Mouse (Mus musculus) forebrain, embryonic 12.5 days (tissue): ENCODE results near the gene E030018B13Rik. TPM values are rescaled to one million over a fixed set of nuclear protein-coding genes. Genes with fewer than 3 reads are reported as not detected.

Experiments
- ATAC-seq: fragments of 200-750 bp; cut with Nextera tagmentation; 2 replicates; pipeline ENCODE4 v1.8.0; 2017; ENCODE audit warnings: moderate TSS enrichment; ENCODE audit not compliant: low FRiP score
- H3K27ac ChIP-seq: fragments of 300-500 bp; sonication (generic); 2 replicates; pipeline ENCODE4 v1.5.1; 2016; ENCODE audit warnings: mild to moderate bottlenecking
- H3K27me3 ChIP-seq: fragments of 300-500 bp; sonication (generic); 2 replicates; pipeline ENCODE4 v1.6.1; 2016; ENCODE audit warnings: mild to moderate bottlenecking
- H3K36me3 ChIP-seq: fragments of 300-500 bp; sonication (generic); replicated peaks from 2 replicates; pipeline ENCODE4 v1.6.1; 2016; ENCODE audit warnings: mild to moderate bottlenecking
- H3K4me1 ChIP-seq: fragments of 300-500 bp; sonication (generic); 2 replicates; pipeline ENCODE4 v1.6.1; 2016
- H3K4me2 ChIP-seq: fragments of 300-500 bp; sonication (generic); 2 replicates; pipeline ENCODE4 v1.6.1; 2016; ENCODE audit warnings: mild to moderate bottlenecking, moderate library complexity
- H3K4me3 ChIP-seq: fragments of 300-500 bp; sonication (generic); replicated peaks from 2 replicates; pipeline ENCODE4 v1.5.1; 2016; ENCODE audit warnings: mild to moderate bottlenecking
- H3K9ac ChIP-seq: fragments of 300-500 bp; sonication (generic); 2 replicates; pipeline ENCODE4 v1.6.1; 2016; ENCODE audit warnings: mild to moderate bottlenecking
- H3K9me3 ChIP-seq: fragments of 300-500 bp; sonication (generic); 2 replicates; pipeline ENCODE4 v1.6.1; 2016
- WGBS: fragments of 180-500 bp; shearing (Covaris S2); methylation state at CpG from one replicate; pipeline ENCODE4 v1.1.7; 2016; 5-methylcytosine and 5-hydroxymethylcytosine counted together
- polyA plus RNA-seq: library from polyadenylated mRNA; unstranded; fragments of >200 nt; fragmentation: Nextera tagmentation; extraction: Ambion mirVana; gene quantifications from 2 replicates; pipeline ENCODE4 v1.2.1, GENCODE M21; 2016

The E030018B13Rik gene
- polyA plus RNA-seq, 1 experiment from 2014 or later, result not detected

DNA sequence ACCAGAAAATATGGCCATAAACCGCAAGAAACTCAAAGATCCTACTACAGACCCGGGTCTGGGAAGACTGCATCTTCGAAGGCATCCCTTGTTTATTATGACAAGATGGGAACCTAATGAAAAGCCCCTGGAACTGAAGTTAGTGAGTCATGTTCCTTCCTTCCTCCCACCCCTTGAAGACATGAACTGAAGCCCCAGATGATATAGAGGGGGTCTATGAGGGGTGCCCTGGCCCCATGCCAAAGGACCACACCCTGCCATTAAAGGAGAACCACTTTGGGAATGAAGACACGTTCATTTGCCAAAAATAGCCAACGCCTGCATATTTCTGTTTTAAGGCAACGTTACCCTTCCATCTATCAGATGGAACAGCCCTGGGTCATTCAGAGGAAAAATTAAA, 28.0 kb upstream of the E030018B13Rik start:
- H3K4me3 ChIP-seq, result no peak overlapping the region

DNA sequence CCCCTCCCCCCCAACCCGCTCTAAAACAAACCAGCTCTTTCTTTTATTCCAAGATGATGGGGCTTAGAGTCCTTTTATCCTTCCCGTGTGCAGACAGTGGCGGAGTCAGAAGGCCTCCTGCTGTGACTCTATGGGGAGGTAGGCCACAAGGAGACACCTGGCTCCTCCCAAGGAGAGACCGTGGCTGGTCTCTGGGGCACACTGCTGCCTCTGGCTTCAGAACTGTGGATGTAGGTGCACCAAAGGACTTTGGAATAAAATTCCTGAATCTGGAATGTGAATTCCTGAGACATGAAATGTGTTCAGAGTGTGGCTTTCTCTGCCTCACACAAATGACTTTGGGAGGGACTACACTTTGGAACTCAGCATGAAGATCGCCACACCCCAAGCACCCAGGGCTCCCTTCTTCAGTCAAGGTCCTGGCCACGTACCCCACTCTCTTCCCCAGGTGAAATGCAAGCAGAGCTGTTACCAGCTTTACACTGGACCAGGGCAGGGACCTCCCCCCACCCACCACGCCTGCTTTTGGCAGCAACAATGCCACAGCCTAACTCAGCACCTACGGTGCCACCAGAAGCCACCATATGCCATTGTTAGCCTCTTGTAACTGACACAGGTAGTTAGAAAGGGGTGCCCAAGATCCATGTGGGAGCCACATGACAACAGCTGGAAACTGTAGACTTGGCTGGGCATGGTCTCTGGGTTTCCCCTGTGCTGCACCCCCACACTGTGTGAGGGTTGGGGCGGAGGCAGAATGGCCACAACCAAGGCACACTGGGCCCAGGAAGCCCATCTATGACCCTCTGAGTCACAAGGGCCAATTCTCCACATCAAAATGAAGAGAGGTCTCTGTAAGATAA, 27.3 kb upstream of the E030018B13Rik start:
- WGBS, result 62% methylated on average over 9 of the region's 9 CpGs
- Histone ChIP-seq H3K9me3 (no peaks in the 10 kb centered on the region), H3K4me3 (no peak overlapping the region), H3K4me2 (no peak overlapping the region), H3K36me3 (peaks cover 26% of the 10 kb centered on the region), H3K27me3 (no peaks in the 10 kb centered on the region), H3K9ac (no peak overlapping the region), H3K4me1 (peaks cover 10% of the 10 kb centered on the region; the same call in 1 of the 2 replicates), H3K27ac (no peak overlapping the region)
- no peak for ATAC-seq

More for the DNA sequence above, 28.0 kb upstream of the E030018B13Rik start:
- H3K4me2 ChIP-seq, result no peak overlapping the region
- H3K36me3 ChIP-seq, result peaks cover 26% of the 10 kb centered on the region
- 78% methylated on average over 6 of the region's 6 CpGs for WGBS
- H3K27me3 ChIP-seq, result no peaks in the 10 kb centered on the region
- peaks cover 7% of the 10 kb centered on the region; the same call in 1 of the 2 replicates for H3K4me1 ChIP-seq
- H3K9ac ChIP-seq, result no peak overlapping the region
- H3K9me3 ChIP-seq, result no peaks in the 10 kb centered on the region
- H3K27ac ChIP-seq, result no peak overlapping the region
- no peak for ATAC-seq

DNA sequence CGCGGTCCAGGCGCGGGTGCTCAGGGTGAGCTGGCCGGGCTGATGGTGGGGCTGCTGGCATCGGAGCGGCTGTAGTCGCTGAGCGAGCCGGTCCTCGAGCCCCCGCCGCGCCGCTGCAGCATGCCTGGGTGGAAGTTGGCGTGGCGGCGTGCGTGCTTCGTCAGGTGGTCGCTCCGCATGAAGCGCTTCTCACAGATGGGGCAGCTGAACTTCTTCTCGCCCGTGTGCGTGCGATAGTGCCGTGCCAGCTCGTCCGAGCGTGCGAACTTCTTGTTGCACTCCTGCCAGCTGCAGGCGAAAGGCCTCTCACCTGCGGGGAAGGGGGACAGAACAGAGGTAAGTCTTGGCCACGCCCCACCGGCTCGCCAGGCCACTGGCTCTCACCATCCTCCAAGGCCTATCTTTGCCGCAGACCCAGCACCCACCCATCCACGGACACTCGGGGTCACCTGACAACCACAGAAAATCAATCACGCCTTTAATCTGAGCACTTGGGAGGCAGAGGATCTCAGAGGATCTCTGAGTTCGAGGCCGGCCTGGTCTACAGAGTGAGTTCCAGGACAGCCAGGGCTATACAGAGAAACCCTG, 25.1 kb upstream of the E030018B13Rik start:
- no peak for ATAC-seq
- no peak overlapping the region for H3K9ac ChIP-seq
- H3K27ac ChIP-seq, result no peak overlapping the region
- WGBS, result 75% methylated on average over 43 of the region's 43 CpGs
- H3K4me1 ChIP-seq, result peaks cover 22% of the 10 kb centered on the region
- H3K4me2 ChIP-seq, result no peak overlapping the region
- H3K9me3 ChIP-seq, result no peaks in the 10 kb centered on the region
- H3K27me3 ChIP-seq, result no peaks in the 10 kb centered on the region
- H3K36me3 ChIP-seq, result peaks cover 26% of the 10 kb centered on the region
- no peak overlapping the region for H3K4me3 ChIP-seq

DNA sequence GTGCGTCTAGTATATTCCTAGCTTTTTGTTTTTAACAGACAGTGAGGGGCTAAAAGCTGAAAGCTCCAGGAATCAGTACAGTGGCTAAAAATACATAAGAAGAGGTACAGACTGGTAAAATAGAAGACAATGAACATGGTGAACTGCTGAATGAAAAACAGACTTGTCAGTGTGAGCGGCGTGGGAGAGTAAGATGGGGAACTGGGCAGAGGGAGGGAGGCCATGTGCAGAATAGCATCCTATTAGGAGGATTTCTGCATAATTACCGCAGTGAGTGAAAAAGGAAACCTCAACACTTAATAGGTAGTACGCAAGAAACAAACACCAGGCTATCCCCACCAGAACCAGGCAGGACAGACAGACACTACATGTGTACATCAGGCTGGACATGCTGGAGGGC, 23.5 kb upstream of the E030018B13Rik start:
- H3K27ac ChIP-seq, result peak overlapping the region; percentile 42; the same call in 1 of the 2 replicates
- ATAC-seq, result no peak
- H3K36me3 ChIP-seq, result peaks cover 23% of the 10 kb centered on the region
- H3K9me3 ChIP-seq, result no peaks in the 10 kb centered on the region
- H3K27me3 ChIP-seq, result no peaks in the 10 kb centered on the region
- H3K4me2 ChIP-seq, result no peak overlapping the region
- 63% methylated on average over 5 of the region's 5 CpGs for WGBS
- no peak overlapping the region for H3K9ac ChIP-seq
- peaks cover 39% of the 10 kb centered on the region for H3K4me1 ChIP-seq
- no peak overlapping the region for H3K4me3 ChIP-seq

DNA sequence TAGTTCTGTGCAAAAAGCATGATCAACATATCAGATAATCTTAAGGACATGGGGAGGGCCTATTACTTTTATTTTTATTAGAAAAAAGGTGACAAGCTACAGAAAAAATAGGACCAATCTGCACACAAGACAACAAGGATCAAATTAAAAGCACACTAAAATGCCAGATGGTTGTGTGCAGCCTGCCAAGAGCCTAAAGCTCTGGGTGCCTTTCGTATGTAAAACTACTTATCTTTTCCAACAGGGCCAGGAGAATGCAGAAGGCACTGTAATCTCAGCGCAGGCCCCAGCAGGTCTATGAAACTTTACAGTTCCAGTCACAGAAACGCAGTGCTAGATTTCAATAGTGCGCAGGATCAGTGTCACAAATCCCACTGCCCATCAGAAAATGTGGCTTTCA, 22.9 kb upstream of the E030018B13Rik start:
- WGBS, result 68% methylated on average over 4 of the region's 4 CpGs
- peak overlapping the region; percentile 42; the same call in 1 of the 2 replicates for H3K27ac ChIP-seq
- no peaks in the 10 kb centered on the region for H3K9me3 ChIP-seq
- no peaks in the 10 kb centered on the region for H3K27me3 ChIP-seq
- H3K4me2 ChIP-seq, result no peak overlapping the region
- H3K4me3 ChIP-seq, result no peak overlapping the region
- peaks cover 42% of the 10 kb centered on the region for H3K4me1 ChIP-seq
- H3K36me3 ChIP-seq, result peaks cover 21% of the 10 kb centered on the region
- H3K9ac ChIP-seq, result no peak overlapping the region
- ATAC-seq, result no peak

DNA sequence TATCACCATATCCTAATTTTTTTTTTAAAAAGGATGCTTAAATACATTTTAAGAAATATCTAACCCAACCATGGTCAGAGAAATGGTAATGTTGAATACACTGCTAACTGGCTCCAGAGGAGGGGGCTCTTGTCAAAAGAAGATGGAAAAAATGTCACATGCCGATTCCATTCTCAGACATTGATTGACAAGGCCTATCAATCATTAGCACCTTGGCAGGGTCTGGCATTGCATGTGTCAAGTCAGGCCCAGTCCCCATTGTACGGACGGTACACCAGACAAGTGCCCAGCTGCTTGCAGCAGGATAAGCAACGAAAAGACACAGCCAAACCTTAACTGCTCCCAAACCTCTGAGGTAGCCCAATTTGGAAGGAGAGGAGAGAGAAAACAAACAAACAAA, 22.0 kb upstream of the E030018B13Rik start:
- Histone ChIP-seq H3K9me3 (no peaks in the 10 kb centered on the region), H3K27ac (no peak overlapping the region), H3K27me3 (no peaks in the 10 kb centered on the region), H3K4me1 (peaks cover 42% of the 10 kb centered on the region), H3K4me2 (no peak overlapping the region), H3K9ac (no peak overlapping the region), H3K36me3 (peaks cover 12% of the 10 kb centered on the region), H3K4me3 (no peak overlapping the region)
- ATAC-seq, result no peak
- WGBS, result 69% methylated on average over 4 of the region's 4 CpGs

DNA sequence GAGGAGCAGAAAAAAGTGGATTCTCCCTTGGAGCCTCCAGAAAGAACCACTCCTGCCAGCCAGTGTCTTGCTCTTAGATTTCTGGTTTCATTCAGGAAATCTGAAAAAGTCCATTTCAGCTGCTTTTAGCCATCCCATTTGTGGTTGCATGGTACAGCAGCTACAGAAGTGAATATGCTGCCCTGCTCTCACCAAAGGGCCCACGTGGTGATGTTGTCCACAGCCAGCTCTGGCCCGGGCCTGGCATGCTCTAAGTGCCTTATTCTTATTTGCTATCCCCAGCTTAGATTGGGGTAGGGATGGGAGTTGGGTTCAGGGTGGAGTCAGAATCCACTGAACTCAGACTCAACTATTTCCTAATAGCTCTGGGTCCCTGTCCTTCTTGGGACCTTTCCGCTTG, 21.4 kb upstream of the E030018B13Rik start:
- Histone ChIP-seq H3K27ac (no peak overlapping the region), H3K4me2 (no peak overlapping the region), H3K27me3 (no peaks in the 10 kb centered on the region), H3K9me3 (no peaks in the 10 kb centered on the region), H3K36me3 (peaks cover 7% of the 10 kb centered on the region), H3K4me1 (peaks cover 42% of the 10 kb centered on the region), H3K9ac (no peak overlapping the region), H3K4me3 (no peak overlapping the region)
- ATAC-seq, result no peak
- 85% methylated on average over 3 of the region's 3 CpGs for WGBS

DNA sequence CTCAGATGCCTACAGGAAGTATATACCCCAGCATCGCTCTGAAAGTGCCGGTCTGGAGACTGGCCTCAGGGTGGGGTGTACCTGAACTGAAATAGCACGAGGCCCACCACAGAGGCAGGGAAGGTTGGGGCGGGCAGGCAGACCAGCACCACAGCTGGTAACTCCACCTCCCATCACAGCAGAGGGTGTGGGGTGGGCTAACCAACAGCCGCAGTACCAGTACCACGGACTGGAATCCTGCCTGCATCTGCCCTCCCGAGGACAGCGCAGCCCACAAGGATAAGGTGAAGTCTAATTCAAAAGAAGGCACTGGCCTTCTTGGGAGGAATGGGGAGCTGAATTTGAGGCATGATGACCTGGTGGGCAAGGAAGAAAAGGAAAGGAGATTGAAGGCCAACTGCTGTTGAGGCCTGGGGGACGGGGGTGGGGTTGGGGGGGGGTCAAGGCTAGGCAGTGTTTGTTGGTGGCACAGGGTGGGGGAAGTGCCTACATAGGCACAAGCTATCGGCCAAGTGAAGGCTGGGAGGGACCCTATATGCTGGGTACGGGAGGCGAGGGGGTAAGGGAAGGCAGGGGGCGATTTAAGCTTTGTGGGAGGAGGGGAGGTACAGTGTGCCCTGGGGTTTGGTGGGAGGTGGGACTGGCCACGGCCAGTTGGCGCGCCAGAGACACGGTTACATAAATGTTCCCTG, 20.2 kb upstream of the E030018B13Rik start:
- peaks cover 45% of the 10 kb centered on the region for H3K4me1 ChIP-seq
- peak; percentile 24; the same call in 1 of the 2 replicates for ATAC-seq
- H3K36me3 ChIP-seq, result no peaks in the 10 kb centered on the region; the same call in 1 of the 2 replicates

DNA sequence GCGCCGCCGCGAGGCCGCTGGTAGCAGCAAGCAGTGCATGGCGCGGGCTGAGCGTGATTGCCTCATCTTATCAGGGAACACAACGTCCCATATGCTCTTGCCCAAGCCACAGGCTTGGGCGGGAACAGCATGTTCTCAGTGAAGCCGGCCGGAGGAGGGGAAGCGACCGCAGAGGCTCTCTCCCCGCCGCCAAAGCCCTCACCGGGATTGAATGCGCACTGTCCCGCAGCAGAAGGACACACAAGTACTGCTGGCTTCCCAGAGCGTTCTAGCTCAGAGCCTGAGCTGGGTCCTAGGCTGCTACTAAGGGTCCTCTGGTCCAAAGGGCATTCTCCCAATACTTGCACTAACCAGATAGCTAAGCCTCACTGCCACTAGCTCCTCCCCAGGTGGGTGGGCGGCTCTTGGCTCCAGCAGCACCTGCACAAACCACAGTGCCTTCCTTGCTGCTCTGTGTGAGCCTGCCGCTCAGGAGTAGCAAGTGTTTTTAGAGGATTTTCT, 19.6 kb upstream of the E030018B13Rik start:
- H3K27ac ChIP-seq, result no peak overlapping the region
- peak; percentile 84 for ATAC-seq
- H3K9ac ChIP-seq, result peak overlapping the region; percentile 57
- no peaks in the 10 kb centered on the region for H3K36me3 ChIP-seq
- peak overlapping the region; percentile 28 for H3K4me3 ChIP-seq
- H3K9me3 ChIP-seq, result no peaks in the 10 kb centered on the region
- peak overlapping the region; percentile 62 for H3K4me2 ChIP-seq
- no peaks in the 10 kb centered on the region for H3K27me3 ChIP-seq
- peaks cover 51% of the 10 kb centered on the region for H3K4me1 ChIP-seq
- under 1% methylated on average over 22 of the region's 22 CpGs for WGBS

More for the DNA sequence above, 20.2 kb upstream of the E030018B13Rik start:
- no peaks in the 10 kb centered on the region for H3K9me3 ChIP-seq
- H3K9ac ChIP-seq, result peak overlapping the region; percentile 57
- WGBS, result 26% methylated on average over 17 of the region's 17 CpGs
- peak overlapping the region; percentile 28 for H3K4me3 ChIP-seq
- H3K4me2 ChIP-seq, result peak overlapping the region; percentile 62
- no peak overlapping the region for H3K27ac ChIP-seq
- no peaks in the 10 kb centered on the region for H3K27me3 ChIP-seq

DNA sequence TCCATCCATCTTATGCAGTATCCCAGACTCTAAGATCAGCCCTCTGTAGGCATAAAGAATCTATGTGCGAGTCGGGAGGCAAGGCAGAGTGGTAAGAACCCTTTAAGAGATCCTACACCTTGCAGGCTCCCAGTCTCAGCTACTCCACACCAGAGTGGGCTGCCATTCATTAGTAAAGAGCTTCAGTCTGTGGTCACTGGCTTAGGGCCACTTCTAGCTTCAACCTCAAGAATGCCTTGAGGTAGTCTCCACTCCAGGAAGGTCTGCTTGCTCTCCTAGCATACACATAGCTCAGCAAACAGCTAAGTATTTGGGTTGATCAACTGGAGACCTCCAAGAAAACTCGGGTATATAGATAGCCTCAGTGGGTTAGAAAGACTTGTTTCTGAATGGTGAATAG, 19.0 kb upstream of the E030018B13Rik start:
- H3K9me3 ChIP-seq, result no peaks in the 10 kb centered on the region
- H3K4me1 ChIP-seq, result peaks cover 52% of the 10 kb centered on the region
- H3K36me3 ChIP-seq, result no peaks in the 10 kb centered on the region
- H3K4me2 ChIP-seq, result peak overlapping the region; percentile 62; the same call in 1 of the 2 replicates
- ATAC-seq, result no peak
- peak overlapping the region; percentile 57; the same call in 1 of the 2 replicates for H3K9ac ChIP-seq
- no peak overlapping the region for H3K4me3 ChIP-seq
- H3K27ac ChIP-seq, result no peak overlapping the region
- 52% methylated on average over 3 of the region's 3 CpGs for WGBS
- H3K27me3 ChIP-seq, result no peaks in the 10 kb centered on the region

DNA sequence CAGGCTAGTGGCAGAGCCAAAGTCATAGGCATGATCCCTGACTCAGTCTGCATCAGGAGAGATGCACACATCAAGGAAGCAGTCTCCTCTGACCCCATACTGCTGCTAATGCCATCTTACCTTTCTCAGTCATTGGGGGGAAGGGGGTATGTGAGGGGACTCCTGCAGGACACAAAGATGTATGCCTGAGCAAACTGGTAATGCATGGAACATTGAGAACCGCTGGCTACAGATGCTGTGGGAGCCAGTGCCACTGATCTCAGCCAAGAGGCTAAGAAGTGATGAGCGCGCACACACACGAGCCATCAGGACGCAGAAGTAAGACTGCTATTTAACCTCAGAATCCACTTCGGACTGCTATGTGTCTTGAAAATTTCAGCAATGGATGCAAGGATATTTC, 18.5 kb upstream of the E030018B13Rik start:
- Histone ChIP-seq H3K9ac (no peak overlapping the region), H3K27ac (no peak overlapping the region), H3K4me3 (no peak overlapping the region), H3K9me3 (no peaks in the 10 kb centered on the region), H3K4me1 (peaks cover 54% of the 10 kb centered on the region), H3K27me3 (no peaks in the 10 kb centered on the region), H3K4me2 (no peak overlapping the region), H3K36me3 (no peaks in the 10 kb centered on the region)
- 89% methylated on average over 6 of the region's 6 CpGs for WGBS
- ATAC-seq, result no peak

DNA sequence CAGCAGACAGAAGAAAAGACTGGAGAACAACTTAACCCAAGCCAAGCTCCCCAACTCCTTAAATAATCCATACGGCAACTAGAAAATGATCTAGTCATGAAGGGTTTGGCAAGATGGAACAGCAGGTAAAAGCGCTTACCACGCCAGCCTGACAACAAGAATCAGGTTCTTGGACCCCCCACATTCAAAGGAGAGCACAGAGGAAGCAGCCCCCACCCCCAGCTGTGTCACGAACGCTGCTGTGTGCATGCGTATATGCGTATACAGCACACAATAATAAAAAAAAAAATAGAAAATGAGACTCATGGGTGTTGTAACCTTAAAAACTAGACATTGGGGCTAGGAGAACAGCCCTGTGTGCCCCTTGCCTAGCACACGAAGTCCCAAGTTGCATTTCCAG, 16.7 kb upstream of the E030018B13Rik start:
- 89% methylated on average over 8 of the region's 8 CpGs for WGBS
- Histone ChIP-seq H3K4me3 (no peak overlapping the region), H3K4me2 (no peak overlapping the region), H3K36me3 (no peaks in the 10 kb centered on the region), H3K27ac (no peak overlapping the region), H3K4me1 (peaks cover 57% of the 10 kb centered on the region), H3K27me3 (no peaks in the 10 kb centered on the region), H3K9ac (no peak overlapping the region), H3K9me3 (no peaks in the 10 kb centered on the region)
- no peak for ATAC-seq
